Mouse (Mus musculus) spleen, embryonic (tissue): ENCODE measurements around the gene Mfsd10.

Source experiments
- CTCF ChIA-PET: fragments of 350-600 bp; sonication (Branson Sonifier 250); formaldehyde crosslinking; loops from one replicate; lab custom pipeline; 2022; lab: Charles Lee

Gene Mfsd10

DNA sequence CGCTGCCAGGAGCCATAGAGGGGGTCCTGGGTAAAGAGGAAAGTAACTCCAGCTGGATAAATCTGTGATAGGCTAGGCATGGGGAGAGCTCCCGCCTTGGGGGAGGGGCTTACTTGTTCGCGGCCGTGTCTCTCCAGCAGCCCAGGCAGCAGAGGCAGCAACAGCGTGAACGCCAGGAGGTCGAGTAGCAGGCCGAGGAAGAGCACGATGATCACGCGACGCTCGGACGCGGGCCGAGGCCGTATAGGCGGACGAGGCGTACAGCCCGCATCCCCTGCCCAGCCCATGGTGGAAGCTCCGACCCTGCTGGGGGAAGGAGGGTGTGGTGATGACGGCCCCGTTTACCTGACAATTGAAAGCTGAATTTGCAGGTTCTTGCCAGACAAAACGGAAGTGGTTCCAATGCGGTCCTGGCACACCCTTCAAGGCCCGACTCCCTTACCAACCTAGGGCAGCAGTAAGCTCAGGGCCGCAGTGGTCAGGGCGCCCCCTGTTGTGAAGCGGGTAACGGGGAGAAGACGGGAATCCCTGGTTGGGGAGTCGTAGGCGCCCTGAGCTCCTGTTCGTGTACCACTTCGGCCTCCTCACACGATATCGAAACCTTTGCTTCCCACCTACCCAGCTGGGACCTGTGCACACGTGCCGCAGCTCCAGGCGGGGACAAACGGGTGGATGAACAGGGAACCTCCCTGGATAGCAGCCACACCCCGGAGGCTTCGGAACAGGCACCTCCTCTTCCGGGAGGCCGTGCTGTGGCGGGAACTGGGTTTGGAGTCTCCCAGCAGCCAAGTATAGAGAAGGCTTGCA is at the start of gene Mfsd10:
Gene Mfsd10 (minus strand): TSS at position 732 of the 807 bp plus-strand sequence.
- CTCF ChIA-PET, result interaction anchor here (0.8 to 1.5 kb wide), 3 partner anchors 14 to 112 kb away, joined by 3 to 5 read pairs (median 3); no protein-coding TSS in a partner anchor

DNA sequence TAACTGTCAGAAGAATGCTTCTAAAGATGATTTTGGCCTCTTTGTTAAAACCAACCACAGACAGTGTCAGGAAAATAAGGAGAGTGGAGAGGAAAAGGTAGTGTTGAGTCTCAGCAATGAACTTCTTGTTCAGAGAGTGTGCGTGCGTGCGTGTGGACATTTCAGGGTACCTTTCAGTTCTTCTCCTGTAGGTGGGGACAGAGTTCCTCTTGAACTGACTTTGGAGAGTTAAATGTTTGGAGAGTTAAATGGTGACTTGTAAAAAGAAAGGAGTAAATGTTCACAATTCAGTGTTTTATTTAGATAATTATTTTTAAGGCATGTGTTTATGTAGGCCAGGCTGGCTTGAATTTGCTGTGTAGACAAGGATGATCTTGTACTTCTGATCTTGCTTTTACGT is 33.3 kb upstream of the Mfsd10 start:
- CTCF ChIA-PET, result no interaction called here

DNA sequence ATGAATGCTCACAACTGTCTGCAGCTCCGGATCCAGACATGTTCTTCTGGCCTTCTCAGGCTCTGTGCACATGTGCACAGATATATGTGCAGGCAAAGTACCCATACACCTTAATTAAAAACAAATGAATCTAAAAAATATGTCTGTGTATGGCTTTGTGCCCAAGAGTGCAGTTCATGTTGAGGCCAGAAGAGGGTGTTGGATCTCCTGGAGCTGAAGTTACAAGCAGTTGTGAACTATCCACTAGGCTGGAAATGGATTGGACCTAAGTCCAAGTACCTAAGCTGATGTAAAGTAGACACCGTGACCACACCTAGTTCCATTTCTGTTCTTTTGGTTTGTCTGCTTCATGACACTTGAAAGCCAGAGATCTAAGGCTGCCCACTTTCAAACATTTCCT is 32.5 kb upstream of the Mfsd10 start:
- CTCF ChIA-PET, result no interaction called here

DNA sequence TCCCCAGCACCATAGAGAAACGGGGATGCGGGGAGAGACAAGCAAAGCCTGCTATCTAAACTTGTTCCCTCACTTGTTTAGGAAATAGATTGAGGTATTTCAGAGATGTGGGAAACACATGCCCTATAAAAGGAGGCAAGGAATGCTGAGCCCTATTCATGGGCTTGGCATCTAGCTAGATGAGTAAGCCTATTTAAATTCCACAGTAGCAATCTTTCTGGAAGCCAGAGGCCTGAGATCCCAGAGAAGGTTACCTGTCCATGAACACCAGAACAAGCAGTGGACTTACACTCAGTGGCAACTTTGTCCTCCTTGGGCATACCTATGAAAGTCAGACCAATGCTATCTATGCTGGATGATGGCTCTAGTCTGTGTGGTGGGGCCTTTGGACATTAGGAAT is 26.2 kb upstream of the Mfsd10 start:
- CTCF ChIA-PET, result interaction anchor here (0.5 kb wide), 1 partner anchor 124 kb away, joined by 3 read pairs; no protein-coding TSS in a partner anchor

DNA sequence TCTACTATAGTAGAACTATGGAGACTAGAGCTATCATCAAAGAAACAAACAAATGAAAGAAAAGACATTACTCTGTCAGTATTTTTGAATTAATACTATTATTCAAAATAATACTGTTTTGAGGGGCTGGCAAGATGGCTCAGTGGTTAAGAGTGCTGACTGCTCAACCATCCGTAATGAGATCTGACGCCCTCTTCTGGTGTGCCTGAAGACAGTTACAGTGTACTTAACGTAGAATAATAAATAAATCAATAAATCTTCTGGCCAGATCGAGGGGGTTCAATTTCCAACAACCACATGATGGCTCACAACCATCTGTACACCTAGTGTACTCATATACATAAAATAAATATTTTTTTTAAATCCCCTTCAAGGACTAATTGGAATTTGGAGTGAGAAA is 24.9 kb upstream of the Mfsd10 start:
- CTCF ChIA-PET, result no interaction called here

DNA sequence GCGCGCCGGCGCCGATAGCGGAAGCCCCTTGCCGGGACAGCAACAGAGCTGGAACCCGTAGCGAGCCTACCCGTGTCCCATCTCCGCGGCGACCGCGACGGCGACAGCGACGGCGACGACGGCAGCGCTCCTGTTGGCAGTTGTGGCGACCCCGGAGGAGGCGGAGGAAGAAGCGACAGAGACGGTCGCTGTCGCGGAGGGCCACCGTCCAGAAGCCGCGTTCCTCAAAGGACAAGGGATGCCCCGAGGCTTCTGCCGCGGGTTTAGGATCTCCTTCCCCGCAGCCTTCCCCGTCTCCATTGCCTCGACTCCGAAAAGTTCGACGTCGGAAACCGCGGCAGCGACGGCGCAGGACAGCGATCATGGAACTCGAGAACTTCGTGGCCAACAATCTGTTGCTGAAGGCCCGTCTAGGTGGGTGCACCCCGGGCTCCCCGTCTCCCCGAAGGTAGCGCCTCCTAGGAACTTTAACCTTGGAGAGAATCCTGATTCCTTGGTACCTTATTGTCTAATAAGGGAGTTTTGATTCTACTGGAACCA is 23.6 kb upstream of the Mfsd10 start:
- CTCF ChIA-PET, result interaction anchor here (0.5 kb wide), 1 partner anchor 304 kb away, joined by 4 read pairs; no protein-coding TSS in a partner anchor

DNA sequence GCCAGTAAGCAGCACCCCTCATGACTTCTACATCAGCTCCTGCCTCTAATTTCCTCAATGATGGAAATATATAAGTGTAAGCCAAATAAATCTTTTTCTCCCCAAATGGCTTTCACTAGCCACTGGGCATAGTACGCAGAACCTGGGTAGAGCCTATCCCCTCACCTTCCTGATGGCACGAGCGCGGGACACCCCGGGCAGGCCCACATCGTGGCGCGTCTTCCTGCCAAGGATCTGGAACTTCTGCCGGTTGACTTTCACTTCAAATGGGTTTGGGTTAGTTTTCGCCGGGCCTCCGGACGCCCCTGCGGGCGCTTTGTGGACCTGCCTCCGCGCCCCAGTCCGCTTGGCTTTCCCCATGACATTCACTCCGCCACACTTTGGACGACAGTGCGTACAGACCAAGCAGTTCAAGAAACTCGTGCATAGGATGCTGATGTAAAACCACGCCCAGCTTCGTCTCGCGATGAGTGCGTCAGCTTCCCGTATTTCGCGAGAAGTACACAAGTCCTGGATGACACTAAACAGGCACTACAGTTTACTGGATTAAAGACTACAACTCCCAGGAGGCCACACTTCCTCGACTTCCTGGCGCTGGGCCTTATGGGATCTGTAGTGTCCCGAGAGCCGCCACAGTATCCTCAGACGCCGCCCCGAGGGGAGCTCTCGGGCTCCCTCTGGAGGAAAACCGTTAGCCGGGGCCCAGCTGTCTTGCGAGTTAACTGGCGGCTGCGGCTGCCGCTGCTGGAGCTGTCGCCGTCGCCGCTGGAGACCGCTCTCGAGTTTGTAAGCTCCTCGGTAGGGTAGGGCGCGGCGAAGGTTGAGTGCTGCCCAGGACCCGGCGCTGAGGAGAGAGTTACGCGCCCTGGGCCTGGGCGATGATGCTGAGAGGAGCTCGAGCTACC is 22.9 kb upstream of the Mfsd10 start, which contains the start of the genes Nop14 and Grk4:
Gene Nop14 (minus strand): TSS at position 463 of the 905 bp plus-strand sequence.
Gene Grk4 (plus strand): TSS at position 694 of the 905 bp plus-strand sequence.
- CTCF ChIA-PET, result no interaction called here

DNA sequence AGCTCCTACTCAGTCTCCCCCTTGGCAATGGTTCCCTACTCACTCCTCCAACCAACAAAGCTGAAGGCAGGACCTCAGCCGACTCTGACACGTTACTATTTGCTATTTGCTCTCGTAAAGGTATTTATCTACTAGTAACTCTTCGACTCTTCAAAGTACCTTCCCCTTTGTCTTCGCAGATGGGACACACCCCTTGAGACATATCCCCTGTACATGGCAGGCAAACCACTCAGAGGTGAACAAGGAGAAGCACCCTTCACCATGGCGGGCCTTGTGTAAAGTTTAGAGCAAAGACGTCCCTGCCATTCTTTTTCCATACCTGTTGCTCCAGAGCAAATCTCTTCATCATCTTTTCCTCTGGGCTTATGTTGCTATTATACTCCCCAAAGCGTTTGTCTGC is 20.5 kb upstream of the Mfsd10 start:
- CTCF ChIA-PET, result no interaction called here

DNA sequence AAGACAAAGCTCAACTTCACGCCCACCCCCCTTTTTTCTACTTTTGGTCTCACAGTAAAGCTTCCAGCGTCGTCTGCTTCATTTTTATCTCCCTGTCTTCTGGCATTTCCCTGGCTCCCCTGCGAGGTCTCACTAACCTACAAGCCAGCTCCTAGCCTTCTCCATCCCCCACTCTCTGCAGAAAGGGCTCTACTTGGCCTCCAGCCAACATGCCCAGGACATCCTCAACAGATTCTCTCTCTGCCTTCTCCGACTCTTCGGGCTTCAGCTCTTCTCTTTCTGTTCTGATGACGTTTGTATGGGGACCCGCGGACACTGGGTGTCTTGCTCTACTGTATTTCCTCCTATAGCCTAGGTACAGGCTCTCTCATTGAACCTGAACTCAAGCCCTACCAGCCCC is 17.9 kb upstream of the Mfsd10 start:
- CTCF ChIA-PET, result no interaction called here

DNA sequence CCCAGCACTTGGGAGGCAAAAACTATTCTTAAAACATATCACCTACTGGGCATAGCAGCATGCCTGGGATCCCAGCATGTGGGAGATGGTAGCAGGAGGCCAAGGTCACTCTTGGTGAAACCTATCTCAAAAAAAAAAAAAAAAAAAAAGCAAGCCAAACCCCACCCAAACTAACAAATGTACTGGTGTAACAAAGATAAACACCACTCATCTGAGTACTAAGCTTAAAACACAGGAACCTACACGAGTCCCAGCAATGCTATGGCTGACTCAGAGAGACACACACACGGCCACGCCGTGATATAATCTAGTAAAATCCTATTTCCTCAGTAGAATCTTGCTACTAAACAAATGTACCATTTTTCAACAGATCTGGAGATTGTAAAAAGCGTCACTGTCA is 15.9 kb upstream of the Mfsd10 start:
- CTCF ChIA-PET, result interaction anchor here (0.7 to 1.1 kb wide), 2 partner anchors 38 to 144 kb away, joined by 3 read pairs; no protein-coding TSS in a partner anchor

DNA sequence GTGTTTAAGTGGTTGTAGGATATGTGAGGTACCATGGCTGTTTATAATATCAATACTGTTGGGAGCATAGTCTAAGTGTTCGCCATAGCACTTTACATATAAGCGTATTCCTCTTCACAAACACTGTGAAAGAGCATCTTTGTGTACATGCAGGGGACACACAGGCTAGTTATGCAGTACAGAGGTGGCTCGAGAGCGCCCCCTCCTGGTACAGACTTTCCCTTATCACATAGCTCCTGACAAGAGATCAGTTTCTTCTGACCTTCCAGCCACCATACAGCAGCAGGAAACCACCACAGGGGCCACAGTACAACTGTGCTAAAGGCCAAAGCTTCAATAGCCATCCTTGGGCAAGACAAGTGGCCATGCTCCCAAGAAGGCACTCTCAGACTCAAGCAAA is 10.6 kb upstream of the Mfsd10 start:
- CTCF ChIA-PET, result interaction anchor here (0.8 to 1.4 kb wide), 2 partner anchors 103 to 128 kb away, joined by 3 to 4 read pairs; no protein-coding TSS in a partner anchor

DNA sequence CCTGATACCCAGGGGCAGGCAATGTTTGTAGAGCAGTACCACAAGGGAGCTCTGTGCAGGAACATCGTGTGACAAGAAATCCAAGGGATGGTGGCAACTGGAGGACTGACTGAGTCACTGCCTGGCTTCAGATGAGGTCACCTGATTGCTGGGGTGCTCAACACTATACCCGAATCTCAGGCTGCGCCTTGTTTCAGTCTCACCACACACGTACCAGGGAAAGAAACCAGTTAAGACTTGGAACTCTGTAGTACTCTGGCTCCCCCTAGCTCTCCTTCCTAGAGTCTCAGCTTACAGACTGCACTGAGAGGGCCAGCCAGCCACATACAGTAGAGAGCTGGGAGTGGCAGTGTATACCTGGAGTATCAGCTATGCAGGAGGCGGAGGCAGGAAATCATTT is 5.9 kb upstream of the Mfsd10 start:
- CTCF ChIA-PET, result no interaction called here

DNA sequence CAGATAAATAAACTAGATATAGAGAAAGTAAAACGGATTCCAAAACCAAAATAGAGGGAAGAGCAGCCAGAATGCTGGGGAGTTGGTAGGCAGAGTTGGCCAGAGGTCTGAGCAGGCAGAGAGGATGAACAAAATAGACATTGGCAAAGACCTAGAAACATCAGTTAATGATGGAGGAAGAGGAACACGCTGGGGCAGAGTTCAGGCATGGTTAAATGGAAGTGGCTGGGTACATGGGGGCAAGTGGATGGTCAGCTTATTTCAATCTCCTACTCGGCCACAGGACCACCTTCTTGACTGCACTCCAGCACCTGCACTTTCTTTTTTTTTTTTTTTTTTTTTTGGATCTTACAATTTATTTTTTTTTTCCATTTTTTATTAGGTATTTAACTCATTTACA is 5.0 kb upstream of the Mfsd10 start:
- CTCF ChIA-PET, result no interaction called here

DNA sequence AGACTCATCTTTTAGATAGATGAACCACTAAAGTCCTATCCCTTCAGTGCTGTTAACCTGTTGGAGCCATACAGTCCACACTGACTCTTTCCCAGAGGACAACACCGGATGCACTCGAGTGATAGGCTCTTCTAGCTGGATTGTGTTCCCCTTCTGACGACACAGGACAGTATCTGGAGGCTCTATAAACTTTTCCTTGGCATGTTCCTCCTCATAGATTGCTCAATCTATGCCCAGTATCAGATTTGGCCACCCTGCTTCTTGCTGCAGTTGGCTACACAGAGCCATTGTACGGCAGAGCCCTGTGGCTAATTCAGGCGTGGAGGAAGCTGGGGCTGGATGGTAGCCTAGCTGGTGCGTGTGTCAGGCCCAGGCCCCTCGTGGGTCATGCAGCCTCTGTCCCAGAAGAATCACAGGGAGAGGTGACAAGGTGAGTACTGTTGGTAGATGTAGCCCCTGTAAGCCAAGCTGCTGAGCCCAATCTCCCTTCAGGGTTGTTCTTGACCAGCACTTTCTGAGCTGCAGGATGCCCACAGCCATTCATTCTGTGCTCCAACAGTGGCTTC is 662 bp upstream of the Mfsd10 start:
- CTCF ChIA-PET, result interaction anchor here (1.5 kb wide), 1 partner anchor 113 kb away, joined by 3 read pairs; no protein-coding TSS in a partner anchor

DNA sequence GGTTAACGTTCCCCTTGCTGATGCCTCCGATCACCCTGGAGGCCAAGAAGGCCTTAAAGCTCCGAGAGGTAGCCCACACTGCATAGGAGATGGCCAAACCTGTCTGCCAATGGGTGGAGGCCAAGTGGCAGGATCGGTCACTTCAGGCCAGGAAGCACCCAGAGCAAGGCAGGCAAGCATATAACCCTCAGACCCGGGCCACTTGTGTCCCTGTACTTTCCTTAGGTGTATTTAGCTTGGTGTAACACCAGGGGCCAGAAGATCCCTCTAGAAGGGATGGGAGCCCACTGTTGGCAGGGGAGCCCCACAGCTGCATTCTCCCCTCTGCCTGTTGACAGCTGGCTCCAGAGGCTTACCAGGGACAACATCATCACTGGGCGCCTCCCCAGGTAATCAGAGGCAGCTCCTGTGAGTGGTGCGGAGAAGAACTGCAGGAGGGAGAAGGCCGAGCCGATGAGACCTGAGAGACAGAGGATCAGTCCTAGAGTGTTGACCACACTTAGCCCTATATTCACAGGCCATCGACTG is 1.3 kb downstream of the Mfsd10 start:
- CTCF ChIA-PET, result interaction anchor here (0.5 to 0.6 kb wide), 3 partner anchors 92 to 981 kb away, joined by 3 to 4 read pairs (median 4); no protein-coding TSS in a partner anchor

DNA sequence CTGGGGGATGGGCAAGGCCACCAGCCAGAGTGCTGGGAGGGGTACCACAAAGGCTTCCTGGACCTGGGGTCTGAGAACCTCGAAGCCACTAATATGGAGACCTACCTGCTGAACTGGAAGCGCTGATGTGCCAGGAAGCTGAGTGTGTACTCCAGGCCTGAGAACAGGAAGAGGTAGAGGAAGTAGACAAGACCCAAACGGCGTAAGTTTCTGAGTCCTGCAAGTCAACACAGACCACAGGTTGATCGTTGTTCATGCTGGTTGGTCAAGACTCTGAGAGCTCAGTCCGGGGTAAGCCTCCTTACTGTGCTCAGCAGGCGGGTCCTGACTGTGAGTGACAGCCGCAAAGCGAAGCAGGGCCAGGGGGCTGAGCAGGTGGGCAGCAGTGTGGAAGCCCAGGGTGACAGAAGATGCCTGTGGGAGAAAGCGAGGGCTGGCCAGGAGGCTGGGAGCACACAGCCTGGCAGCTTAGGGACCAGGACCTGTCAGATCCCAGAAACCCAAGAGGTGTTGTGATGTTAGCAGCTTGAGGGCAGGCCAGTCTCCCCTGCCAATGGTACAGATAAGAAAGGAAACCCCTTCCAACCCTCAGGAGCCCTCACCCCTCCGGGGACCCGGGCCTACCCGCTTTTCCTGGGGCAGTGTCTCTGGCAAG is 2.1 kb downstream of the Mfsd10 start:
- CTCF ChIA-PET, result interaction anchor here (0.5 to 0.6 kb wide), 3 partner anchors 91 to 980 kb away, joined by 3 to 15 read pairs (median 4); no protein-coding TSS in a partner anchor

DNA sequence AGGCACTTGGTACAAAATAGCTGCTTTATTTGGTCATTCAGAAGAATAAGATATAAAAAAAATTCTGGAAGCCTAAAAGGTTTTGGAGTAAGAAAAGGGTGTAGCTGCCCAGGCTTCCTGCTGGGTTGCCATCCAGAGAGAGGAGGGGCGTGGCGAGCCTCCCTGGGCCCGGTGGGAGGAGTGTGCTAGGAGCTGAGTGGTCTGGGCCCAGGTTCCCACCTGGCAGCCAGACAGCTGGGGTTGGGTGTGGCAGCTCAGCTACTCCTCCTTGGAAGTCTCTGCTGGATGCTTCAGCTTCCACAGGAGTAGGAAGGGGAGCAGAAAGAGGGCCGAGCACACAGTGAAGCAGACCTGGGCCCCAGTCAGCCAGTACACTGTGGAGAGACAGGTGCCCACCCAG is 3.4 kb downstream of the Mfsd10 start:
- CTCF ChIA-PET, result interaction anchor here (0.6 kb wide), 1 partner anchor 112 kb away, joined by 3 read pairs; no protein-coding TSS in a partner anchor

DNA sequence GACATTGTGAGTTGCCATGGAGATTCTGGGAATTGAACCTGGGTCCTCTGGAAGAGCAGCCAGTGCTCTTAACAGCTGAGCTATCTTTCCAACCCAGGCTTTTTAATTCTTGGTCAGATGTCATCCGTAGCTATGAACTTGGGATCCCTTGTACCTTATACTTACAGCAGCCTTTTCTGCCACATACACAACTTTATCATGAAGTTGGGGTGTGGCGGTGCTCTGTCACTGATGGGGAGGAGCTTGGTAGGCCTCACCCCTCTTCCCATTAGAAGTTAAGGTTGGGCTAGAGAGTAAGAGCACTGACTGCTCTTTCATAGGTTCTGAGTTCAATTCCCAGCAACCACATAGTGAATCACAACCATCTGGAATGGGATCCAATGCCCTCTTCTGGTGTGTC is 4.0 kb downstream of the Mfsd10 start:
- CTCF ChIA-PET, result no interaction called here

DNA sequence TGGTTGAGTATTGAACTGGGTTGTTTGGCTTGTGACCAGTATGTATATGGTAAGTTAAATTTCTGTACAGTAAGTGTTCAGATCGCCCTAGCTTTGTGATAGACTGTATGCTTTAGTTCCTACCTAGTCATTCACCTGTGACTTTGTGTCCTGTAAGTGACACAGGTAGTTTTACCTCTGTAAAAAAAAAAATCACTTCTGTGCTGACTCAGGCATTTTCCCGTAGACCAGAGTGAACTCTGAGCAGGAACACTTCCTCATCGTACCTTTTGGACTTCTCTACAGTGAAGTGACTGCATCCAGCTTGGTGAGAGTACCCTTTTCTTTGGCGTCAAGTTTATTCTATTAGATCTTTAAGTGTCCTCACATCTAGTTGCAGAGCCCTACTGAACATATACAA is 27.0 kb downstream of the Mfsd10 start:
- CTCF ChIA-PET, result no interaction called here

DNA sequence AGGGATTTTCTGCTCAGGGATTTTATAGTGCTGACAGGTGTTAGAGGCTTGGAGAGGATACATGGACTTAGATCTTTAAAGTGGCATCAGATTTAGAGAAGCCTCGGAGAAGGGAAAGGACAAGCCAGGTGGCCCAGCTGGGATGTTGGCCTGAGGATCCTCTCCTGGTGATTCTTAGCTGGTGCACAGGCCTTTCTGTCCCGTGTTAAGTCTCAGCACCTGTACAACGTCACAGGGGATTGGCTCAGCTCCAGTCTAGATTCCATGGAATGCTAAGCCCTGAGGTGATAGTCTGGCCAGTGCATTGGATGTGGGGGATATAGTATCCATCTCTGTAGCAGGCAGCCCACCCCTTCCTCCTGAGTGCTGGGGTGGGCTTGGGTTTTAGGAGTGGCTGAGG is 28.8 kb downstream of the Mfsd10 start:
- CTCF ChIA-PET, result interaction anchor here (0.6 kb wide), 1 partner anchor 14 kb away, joined by 20 read pairs; no protein-coding TSS in a partner anchor
